Mouse (Mus musculus) layer of hippocampus, adult 11-12 months (tissue): Measurements from ENCODE around the gene Muc15.

ENCODE experiments used
- DNase-seq: peaks from one replicate; pipeline ENCODE4 v3.0.0; 2022; ENCODE audit warnings: low spot score

Muc15 gene

DNA sequence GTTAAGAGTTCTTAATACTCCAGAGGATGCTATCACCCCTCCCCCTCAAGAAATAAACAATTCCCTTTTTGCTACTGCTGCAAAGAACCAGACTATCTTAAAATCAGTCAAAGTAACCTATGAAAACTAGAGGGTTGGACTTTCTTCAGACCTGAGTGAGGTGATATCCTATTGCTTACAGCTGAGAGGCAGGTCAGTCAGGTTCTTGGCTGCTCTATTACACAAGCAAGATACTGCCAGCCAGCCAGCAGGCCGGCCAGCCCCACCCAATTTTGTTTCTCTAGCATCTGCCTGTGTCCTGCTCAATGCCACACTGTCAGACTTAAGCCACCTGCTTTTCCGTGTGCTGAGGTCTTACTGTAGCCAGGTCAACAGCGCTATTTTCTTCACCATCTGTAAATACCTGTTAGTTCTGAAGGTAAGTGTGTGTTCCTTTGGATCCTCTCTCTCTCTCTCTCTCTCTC lies at the start of gene Muc15:
Gene Muc15 (plus strand): TSS at position 51 of the 464 bp plus-strand sequence.
- DNase-seq, result no peak

DNA sequence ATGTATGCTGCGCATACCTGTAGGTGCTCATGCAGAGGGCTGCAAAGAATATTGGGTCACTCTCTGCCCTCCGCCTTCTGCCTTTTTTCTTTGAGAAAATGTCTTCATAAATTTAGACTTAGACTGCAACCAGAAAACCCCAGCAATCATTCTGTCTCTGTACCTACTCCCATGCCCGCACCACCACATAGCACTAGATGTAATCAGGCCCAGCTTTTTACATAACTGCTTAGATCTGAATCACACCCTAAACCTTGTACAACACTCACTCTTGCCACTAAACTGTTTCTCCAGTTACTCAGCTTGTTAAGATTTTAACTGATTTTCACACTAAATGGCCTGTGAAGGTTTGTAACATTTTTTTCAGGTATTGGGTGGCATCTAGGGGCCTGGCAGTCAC lies 11.7 kb upstream of the Muc15 start:
- DNase-seq, result no peak

DNA sequence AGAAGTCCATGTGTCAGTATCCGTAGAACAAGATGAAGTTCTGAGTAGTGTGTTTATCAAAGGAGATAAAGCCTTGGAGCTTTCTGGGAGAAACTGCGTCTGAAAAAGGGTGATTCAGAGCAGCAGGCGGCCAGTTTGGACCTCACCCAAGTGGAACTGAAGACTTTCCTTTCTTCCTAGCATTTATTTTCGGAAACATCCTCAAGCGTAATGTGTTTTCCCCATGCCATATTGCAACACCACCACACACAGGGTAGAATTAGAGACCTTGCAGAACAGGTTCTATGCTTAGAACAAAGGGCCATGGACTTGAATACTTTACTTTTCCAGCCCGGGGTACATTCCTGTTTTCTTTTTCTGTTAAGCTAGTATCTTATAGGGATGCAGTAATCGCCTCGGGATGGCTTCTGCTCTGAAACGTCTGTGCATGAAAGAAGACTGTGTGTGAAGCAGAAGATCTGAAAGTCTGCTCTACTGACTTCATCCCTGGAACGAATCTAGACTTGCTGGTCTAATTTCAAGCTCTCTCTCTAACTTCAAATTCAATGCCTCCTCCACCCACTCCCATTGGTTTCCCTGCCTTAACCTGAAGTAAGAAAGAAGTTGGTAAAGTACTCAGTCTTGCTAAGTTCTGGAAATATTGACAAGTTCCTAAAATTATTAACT lies 11.0 kb upstream of the Muc15 start:
- DNase-seq, result peak; percentile 22

DNA sequence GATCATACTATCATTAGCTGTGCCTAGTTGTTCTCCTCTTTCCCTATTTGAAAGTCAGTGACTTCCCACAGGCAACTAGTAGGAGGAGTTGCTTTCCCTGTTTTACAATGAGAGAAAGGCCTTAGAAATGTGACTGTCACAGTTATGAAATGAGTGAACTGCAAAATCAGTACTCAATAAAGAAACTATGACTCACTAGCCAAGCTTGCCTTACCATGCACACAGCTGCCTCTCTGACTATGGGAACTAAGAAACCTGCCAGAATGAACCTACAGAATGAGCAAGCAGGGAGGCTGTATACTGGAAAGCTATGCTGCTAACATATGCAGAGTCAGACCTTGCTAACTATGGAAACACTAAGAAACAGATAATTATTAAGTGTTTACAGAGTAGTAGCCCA lies 2.1 kb upstream of the Muc15 start:
- DNase-seq, result no peak

GRCm38 (mm10) chr2:110722208-110722607 lies 1.1 kb downstream of the Muc15 start:
- DNase-seq, result no peak

DNA sequence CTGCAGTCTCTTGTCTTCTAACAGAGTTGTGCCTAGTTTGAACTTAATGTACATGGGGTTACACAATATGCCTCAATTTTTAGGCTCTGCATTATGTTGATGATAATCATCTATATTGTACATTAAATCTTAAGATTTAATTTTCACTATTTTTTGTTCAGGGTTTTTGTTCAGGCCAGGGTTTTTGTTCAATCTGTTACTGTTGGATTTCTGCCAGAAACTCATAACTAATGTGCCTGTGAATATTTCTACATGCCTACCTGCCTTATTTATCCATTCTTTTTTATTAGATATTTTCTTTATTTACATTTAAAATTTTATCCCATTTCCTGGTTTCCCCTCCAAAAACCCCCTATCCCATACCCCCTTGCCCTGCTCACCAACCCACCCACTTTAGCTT lies 5.0 kb downstream of the Muc15 start:
- no peak for DNase-seq

- DNase-seq, result no peak
Measured at GRCm38 (mm10) chr2:110737236-110737635, 16.1 kb downstream of the Muc15 start.

DNA sequence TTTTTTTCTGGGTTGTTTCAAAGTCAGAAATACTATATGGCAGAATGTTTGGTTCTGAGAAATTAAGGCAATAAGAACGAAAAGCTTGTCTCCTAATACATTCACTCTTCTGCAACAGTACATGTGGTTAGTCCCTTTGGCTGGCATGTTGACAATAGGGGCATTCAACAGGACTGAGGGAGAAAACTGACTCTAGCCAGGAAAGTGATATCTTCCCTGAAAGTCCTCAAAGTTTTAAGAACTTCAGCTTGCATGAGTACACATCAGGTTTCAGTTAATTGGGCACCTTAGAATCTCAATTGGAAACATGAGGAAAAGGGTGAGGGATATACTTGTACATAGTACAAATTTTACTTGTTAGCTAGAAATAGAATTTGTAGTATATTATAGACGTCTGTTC lies 16.8 kb downstream of the Muc15 start:
- no peak for DNase-seq

GRCm38 (mm10) chr2:110739781-110740180 lies 18.6 kb downstream of the Muc15 start:
- DNase-seq, result no peak

GRCm38 (mm10) chr2:110740493-110740892 lies 19.4 kb downstream of the Muc15 start:
- no peak for DNase-seq

GRCm38 (mm10) chr2:110757556-110757955 lies 36.4 kb downstream of the Muc15 start:
- DNase-seq, result no peak

DNA sequence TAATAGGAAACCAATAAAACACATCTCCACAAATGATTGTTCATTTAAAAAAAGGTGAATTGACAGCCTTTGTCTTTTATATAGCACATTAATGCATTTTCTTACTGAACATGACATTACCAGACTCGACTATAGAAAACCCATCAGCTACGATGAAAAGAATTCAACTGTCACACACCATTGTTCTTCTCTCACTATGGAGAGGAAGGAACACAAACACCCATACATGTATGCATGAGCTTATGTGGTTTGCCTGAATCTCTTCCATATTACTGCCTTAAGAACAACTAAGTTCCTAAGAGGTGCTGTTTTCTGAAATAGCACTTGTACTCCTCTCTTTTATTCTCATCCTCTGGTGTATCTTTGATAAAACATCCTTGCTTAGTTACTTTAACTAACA lies 38.3 kb downstream of the Muc15 start:
- no peak for DNase-seq

DNA sequence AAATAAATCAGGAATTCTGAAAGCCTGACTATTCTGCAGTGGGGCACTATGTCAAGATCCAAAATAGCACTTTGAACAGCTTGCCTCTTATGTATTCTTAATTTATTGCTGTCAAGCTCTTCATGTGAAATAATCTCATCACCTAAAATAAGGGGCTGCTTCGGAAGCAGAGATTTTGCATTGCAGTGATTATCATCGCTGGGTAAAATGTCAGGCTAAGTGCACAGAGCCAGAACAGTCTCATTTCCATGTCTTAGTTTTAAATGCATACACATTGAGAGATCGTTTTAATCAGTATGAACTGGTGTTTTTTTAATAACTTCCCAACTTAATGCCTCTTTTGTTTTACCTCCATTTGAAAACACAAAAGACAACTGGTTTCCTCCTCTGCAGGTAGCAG lies 66.3 kb downstream of the Muc15 start:
- no peak for DNase-seq
